Mouse (Mus musculus) urinary bladder, adult 2 months (tissue): Measurements from ENCODE around the gene Mtln. TPM values are rescaled to one million over a fixed set of nuclear protein-coding genes. Genes with fewer than 3 reads are reported as not detected.

Experiments
- DNase-seq: peaks from one replicate; pipeline ENCODE4 v3.0.0; 2022; ENCODE audit warnings: low spot score
- polyA plus RNA-seq: library from polyadenylated mRNA; depleted of rRNA; stranded (reverse); fragments of >200 nt; gene quantifications from 2 replicates; pipeline ENCODE4 v1.2.3, GENCODE M21; 2012; rRNA removed

Mtln gene
- polyA plus RNA-seq, 1 experiment: 98.5 TPM

DNA sequence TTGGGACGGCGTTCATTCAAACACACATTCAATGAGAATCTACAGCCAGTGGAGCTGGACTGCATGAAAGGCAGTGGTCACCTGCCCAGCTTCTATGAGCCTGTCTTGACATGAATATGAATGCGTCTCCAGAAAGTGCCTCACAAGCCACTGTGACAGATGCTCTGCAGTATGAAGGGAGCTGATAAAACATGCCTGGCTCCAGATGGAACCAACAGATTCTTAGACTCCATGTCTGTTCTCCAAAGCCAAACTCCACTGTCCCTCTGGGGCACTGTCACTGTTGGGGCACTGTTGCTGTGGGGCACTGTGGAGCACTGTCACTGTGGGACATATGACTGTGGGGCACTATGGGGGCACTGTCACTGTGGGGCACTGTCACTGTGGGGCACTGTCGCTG is 38.2 kb downstream of the Mtln start:
- DNase-seq: no peak

DNA sequence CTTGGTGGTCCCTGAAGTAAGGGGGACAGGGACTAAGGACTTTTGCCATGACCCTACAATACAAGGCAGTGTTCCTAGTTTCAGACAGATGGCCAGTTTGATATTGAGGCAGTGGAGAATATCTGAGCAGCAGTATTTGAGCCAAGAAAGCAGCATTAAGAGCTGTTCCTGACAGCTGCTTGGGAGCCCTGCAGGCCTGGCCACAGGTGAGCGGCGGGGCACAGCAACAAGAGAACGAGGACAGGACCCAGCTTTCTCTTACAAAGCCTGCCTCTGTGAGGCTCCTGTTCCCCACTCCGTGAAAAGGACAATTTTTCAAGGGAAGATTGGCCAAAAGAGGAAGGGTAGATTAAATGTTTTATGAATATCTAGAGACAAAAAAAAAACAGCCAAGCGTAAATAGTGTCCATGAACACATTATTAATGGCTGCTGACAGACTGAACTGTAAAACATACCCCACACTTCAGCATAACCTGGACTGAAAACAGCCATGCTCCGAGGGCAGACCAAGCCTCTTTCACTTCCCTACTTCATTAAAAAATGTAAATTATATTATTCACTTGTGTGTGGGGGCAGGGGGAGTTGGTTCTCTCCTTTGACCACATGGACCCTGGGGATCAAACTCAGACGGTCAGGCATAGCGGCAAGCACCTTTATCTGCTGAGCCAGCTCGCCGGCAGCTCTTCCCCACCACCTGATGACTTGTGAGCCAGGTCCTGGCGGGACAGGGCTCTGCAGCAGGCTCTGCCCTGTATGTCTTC is 40.3 kb downstream of the Mtln start:
- no peak for DNase-seq

DNA sequence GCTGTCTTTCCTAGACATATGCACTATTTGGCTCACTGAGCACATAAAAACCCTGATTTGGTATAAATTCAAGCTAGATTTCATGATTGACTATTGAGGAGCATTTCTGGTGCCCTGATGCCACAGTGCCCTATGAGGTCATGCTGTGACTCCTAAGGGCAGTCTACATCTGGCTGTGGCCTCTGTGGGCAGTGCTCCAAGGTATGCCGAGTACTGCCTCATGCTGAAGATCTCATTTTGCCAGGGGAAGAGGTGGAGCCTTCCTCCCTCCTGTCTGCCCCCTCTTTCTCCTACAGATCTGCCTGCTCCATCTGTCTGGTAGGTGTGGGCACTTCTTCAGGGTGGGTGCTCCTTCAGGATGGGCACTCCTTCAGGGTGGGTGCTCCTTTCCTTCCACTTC is 42.9 kb downstream of the Mtln start:
- DNase-seq: no peak

DNA sequence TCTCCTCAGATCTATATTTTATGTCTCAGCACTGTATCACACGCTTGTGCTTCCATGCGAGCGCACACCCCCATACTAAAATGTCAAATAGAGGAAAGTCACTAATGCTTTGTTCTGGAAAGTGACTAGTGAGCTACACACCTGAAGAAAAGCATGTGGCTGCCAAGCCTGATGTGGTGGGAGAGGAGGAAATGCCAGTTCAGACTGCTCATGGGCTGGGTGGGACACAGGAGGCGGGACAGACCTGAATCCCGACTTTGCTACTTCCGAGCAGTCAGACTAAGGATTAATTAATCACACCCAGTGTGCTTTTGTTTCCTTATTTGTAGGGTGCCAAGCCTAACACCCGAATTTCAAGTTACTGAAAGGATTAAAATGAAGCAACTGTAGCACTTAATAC is 44.0 kb downstream of the Mtln start:
- DNase-seq: no peak

DNA sequence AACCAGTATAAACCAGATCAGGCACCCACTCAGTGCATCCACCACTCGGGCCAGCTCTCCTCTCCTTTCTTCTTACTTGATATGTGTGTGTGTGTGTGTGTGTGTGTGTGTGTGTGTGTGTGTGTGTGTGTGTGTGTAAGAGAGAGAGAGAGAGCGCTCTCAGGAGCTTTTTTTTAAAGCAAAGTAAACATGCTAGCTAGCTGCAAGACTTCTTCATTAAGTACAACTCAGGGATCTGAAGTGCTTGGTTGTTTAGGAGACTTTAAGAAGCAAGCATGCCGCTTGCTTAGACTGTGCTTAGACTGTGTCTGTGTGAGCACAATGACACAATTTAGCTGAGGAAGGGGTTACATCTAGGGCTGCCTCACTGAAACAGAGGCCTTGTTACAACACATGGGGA is 49.7 kb downstream of the Mtln start:
- DNase-seq: no peak

Other genes starting within 250 kb of the Mtln start
- 5.5 and 5.9 TPM in 2 replicates for gene Zfp661, start 205.4 kb downstream of the Mtln start, polyA plus RNA-seq
- gene Mrps5, start 205.3 kb downstream of the Mtln start, polyA plus RNA-seq: 57.9 and 68.3 TPM in 2 replicates
- gene Mal, start 135.8 kb downstream of the Mtln start, polyA plus RNA-seq: 113 and 133 TPM in 2 replicates
- 5.3 and 5.4 TPM in 2 replicates for gene Mall, start 62.6 kb downstream of the Mtln start, polyA plus RNA-seq
- gene Nphp1, start 3.6 kb downstream of the Mtln start, polyA plus RNA-seq: 21.5 and 22.6 TPM in 2 replicates
- 0.74 and 0.83 TPM in 2 replicates for gene Bub1, start 39.4 kb upstream of the Mtln start, polyA plus RNA-seq
- 0.01 and 0.06 TPM in 2 replicates for gene Acoxl, start 46.4 kb upstream of the Mtln start, polyA plus RNA-seq